Mouse (Mus musculus) MEL (cell line): Measurements from ENCODE around the gene Dffa. TPM values are rescaled to one million over a fixed set of nuclear protein-coding genes. Genes with fewer than 3 reads are reported as not detected.
"Not testable (repeated sequence)": the region's sequence is repeated elsewhere in the genome, so short reads cannot be mapped to it uniquely, and the experiment has no call there.

Experiments
- DNase-seq: peaks from one replicate; pipeline ENCODE4 v3.0.0; 2011; ENCODE audit warnings: low read depth, low spot score
- H3K27ac ChIP-seq: 2 replicates; pipeline ENCODE4 v1.5.1; 2012; ENCODE audit warnings: low read depth, mild to moderate bottlenecking, control low read depth, low read length, moderate library complexity; ENCODE audit not compliant: control insufficient read depth
- H3K27me3 ChIP-seq, 2 experiments: fragments of 150-350 bp in 1 of 2; sonication (generic) in 1 of 2; 2 replicates each; pipeline ENCODE4 v1.6.1; 2012; ENCODE audit warnings: low read length in 2 of 2, mild to moderate bottlenecking in 2 of 2, improper control_type of control experiment in 1 of 2, moderate library complexity in 1 of 2; ENCODE audit not compliant: insufficient read depth in 2 of 2, control insufficient read depth in 1 of 2
- H3K36me3 ChIP-seq, 2 experiments: 2 replicates each; pipeline ENCODE4 v1.6.1; 2012 to 2014; ENCODE audit warnings: low read length in 2 of 2, improper control_type of control experiment in 1 of 2, inconsistent platforms in 1 of 2, mild to moderate bottlenecking in 1 of 2; ENCODE audit not compliant: insufficient read depth in 2 of 2, control insufficient read depth in 1 of 2
- H3K4me1 ChIP-seq, 2 experiments: fragments of 150-350 bp in 1 of 2; sonication (generic) in 1 of 2; 2 replicates each; pipeline ENCODE4 v1.6.1; 2012; ENCODE audit warnings: low read length in 2 of 2, improper control_type of control experiment in 1 of 2, mild to moderate bottlenecking in 1 of 2; ENCODE audit not compliant: insufficient read depth in 2 of 2, control insufficient read depth in 1 of 2
- H3K4me3 ChIP-seq, 2 experiments: fragments of 150-350 bp in 1 of 2; sonication (generic) in 1 of 2; 2 replicates each; pipeline ENCODE4 v1.5.1; 2012; ENCODE audit warnings: low read depth in 2 of 2, low read length in 2 of 2, mild to moderate bottlenecking in 2 of 2, moderate library complexity in 2 of 2, control low read depth in 1 of 2, improper control_type of control experiment in 1 of 2; ENCODE audit not compliant: control insufficient read depth in 1 of 2, insufficient read depth in 1 of 2
- H3K79me2 ChIP-seq: 2 replicates; pipeline ENCODE4 v1.6.1; 2012; ENCODE audit warnings: mild to moderate bottlenecking, low read length, moderate library complexity; ENCODE audit not compliant: control insufficient read depth, poor library complexity, insufficient read depth
- H3K9ac ChIP-seq: 2 replicates; pipeline ENCODE4 v1.6.1; 2012; ENCODE audit warnings: low read depth, mild to moderate bottlenecking, control low read depth, low read length, moderate library complexity; ENCODE audit not compliant: control insufficient read depth, poor library complexity, severe bottlenecking
- H3K9me3 ChIP-seq: fragments of 150-350 bp; sonication (generic); replicated peaks from 2 replicates; pipeline ENCODE4 v1.6.1; 2012; ENCODE audit warnings: mild to moderate bottlenecking, low read length, improper control_type of control experiment, moderate library complexity; ENCODE audit not compliant: insufficient read depth
- BHLHE40 ChIP-seq: IDR thresholded peaks from 2 replicates; pipeline ENCODE4 v1.6.1; 2012; ENCODE audit warnings: low read depth, mild to moderate bottlenecking, inconsistent platforms, low read length, improper control_type of control experiment, borderline replicate concordance
- E2F4 ChIP-seq: IDR thresholded peaks from 2 replicates; pipeline ENCODE4 v1.6.1; 2011; ENCODE audit warnings: low read depth, low read length, improper control_type of control experiment, borderline replicate concordance
- EP300 ChIP-seq, 2 experiments: IDR thresholded peaks; 2 replicates each; pipeline ENCODE4 v1.6.1; 2011; ENCODE audit warnings: improper control_type of control experiment in 2 of 2, low read length in 2 of 2, low read depth in 1 of 2, mild to moderate bottlenecking in 1 of 2
- ETS1 ChIP-seq: IDR thresholded peaks from 2 replicates; pipeline ENCODE4 v1.6.1; 2012; ENCODE audit warnings: low read depth, mild to moderate bottlenecking, inconsistent platforms, low read length, improper control_type of control experiment, moderate library complexity
- GABPA ChIP-seq: IDR thresholded peaks from 2 replicates; pipeline ENCODE4 v1.6.1; 2012; ENCODE audit warnings: low read depth, mild to moderate bottlenecking, inconsistent platforms, low read length, improper control_type of control experiment, moderate library complexity
- HCFC1 ChIP-seq: IDR thresholded peaks from 2 replicates; pipeline ENCODE4 v1.6.1; 2012; ENCODE audit warnings: low read depth, mild to moderate bottlenecking, inconsistent platforms, low read length, improper control_type of control experiment, moderate library complexity
- MAX ChIP-seq: IDR thresholded peaks from 2 replicates; pipeline ENCODE4 v1.6.1; 2011; ENCODE audit warnings: low read length, improper control_type of control experiment
- MXI1 ChIP-seq: IDR thresholded peaks from 2 replicates; pipeline ENCODE4 v1.6.1; 2011; ENCODE audit warnings: mild to moderate bottlenecking, low read depth, low read length, improper control_type of control experiment
- MYC ChIP-seq: IDR thresholded peaks from 2 replicates; pipeline ENCODE4 v1.6.1; 2011; ENCODE audit warnings: low read depth, mild to moderate bottlenecking, low read length, improper control_type of control experiment, moderate library complexity
- NELFE ChIP-seq: IDR thresholded peaks from 2 replicates; pipeline ENCODE4 v1.6.1; 2011; ENCODE audit warnings: low read depth, low read length, improper control_type of control experiment
- POLR2A ChIP-seq, 2 experiments: IDR thresholded peaks; 2 replicates each; pipeline ENCODE4 v1.6.1; 2011 to 2012; ENCODE audit warnings: low read length in 2 of 2, mild to moderate bottlenecking in 2 of 2, control low read depth in 1 of 2, improper control_type of control experiment in 1 of 2, low read depth in 1 of 2, moderate library complexity in 1 of 2; ENCODE audit not compliant: control insufficient read depth in 1 of 2, insufficient read depth in 1 of 2, poor library complexity in 1 of 2
- POLR2AphosphoS2 ChIP-seq: IDR thresholded peaks from 2 replicates; pipeline ENCODE4 v1.6.1; 2011; ENCODE audit warnings: low read length, improper control_type of control experiment
- SIN3A ChIP-seq: IDR thresholded peaks from 2 replicates; pipeline ENCODE4 v1.6.1; 2012; ENCODE audit warnings: low read length, improper control_type of control experiment, inconsistent platforms
- TAL1 ChIP-seq: IDR thresholded peaks from 2 replicates; pipeline ENCODE4 v1.6.1; 2012; ENCODE audit warnings: mild to moderate bottlenecking, inconsistent platforms, low read length, moderate library complexity, mixed read lengths
- TBP ChIP-seq: IDR thresholded peaks from 2 replicates; pipeline ENCODE4 v1.8.0; 2011; ENCODE audit warnings: low read depth, low read length, improper control_type of control experiment
- TCF12 ChIP-seq: IDR thresholded peaks from 2 replicates; pipeline ENCODE4 v1.6.1; 2014; ENCODE audit warnings: low read depth, mild to moderate bottlenecking, inconsistent platforms, low read length, improper control_type of control experiment, moderate library complexity
- USF1 ChIP-seq: IDR thresholded peaks from 2 replicates; pipeline ENCODE4 v1.6.1; 2014; ENCODE audit warnings: low read depth, mild to moderate bottlenecking, inconsistent platforms, low read length, improper control_type of control experiment, moderate library complexity
- USF2 ChIP-seq, 2 experiments: IDR thresholded peaks; 2 replicates each; pipeline ENCODE4 v1.6.1; 2011 to 2012; ENCODE audit warnings: improper control_type of control experiment in 2 of 2, low read length in 2 of 2, borderline replicate concordance in 1 of 2, inconsistent platforms in 1 of 2, low read depth in 1 of 2, mild to moderate bottlenecking in 1 of 2; ENCODE audit not compliant: insufficient read depth in 1 of 2
- polyA plus RNA-seq, 2 experiments: library from polyadenylated mRNA; stranded (reverse) in 1 of 2; unstranded in 1 of 2; fragments of >175 nt in 1 of 2; fragments of >200 nt in 1 of 2; gene quantifications; 2 replicates each; pipeline versions ENCODE4 v1.2.1 to v1.2.4; 2012; ENCODE audit warnings: low replicate concordance in 2 of 2, low read depth in 1 of 2; ENCODE audit not compliant: insufficient read length in 2 of 2, insufficient read depth in 1 of 2, missing spikeins in 1 of 2
- total RNA-seq: library from RNA; depleted of rRNA; stranded (reverse); fragments of 300-350 nt; gene quantifications from 2 replicates; pipeline ENCODE4 v1.2.3, GENCODE M21; 2012

Gene Dffa
- total and polyA plus RNA-seq, 3 experiments: 20.2 to 33.0 TPM; not detected in 1

DNA sequence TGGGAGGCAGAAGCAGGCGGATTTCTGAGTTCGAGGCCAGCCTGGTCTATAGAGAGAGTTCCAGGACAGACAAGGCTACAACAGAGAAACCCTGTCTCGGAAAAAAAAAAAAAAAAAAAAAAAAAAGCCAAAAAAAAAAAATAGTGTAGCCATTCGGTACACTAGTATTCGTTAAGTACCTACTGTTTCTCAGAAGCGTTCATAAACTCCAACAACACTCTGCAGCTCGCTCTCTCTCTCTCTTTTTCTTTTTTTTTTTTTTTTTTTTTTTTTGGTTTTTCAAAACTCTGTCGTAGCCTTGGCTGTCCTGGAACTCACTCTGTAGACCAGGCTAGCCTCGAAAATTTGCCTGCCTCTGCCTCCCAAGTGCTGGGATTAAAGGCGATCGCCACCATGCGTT lies 3.5 kb upstream of the Dffa start:
- Histone ChIP-seq H3K36me3 (peaks cover 0 to 16% of the 10 kb centered on the region in 2 experiments; a peak in 2 of 4 replicates), H3K79me2 (peaks cover 23% of the 10 kb centered on the region), H3K4me1 (peaks cover 6 to 22% of the 10 kb centered on the region in 2 experiments)
- not testable (repeated sequence) for H3K27ac ChIP-seq, H3K9ac ChIP-seq, H3K4me3 ChIP-seq, H3K27me3 ChIP-seq, H3K9me3 ChIP-seq, DNase-seq

DNA sequence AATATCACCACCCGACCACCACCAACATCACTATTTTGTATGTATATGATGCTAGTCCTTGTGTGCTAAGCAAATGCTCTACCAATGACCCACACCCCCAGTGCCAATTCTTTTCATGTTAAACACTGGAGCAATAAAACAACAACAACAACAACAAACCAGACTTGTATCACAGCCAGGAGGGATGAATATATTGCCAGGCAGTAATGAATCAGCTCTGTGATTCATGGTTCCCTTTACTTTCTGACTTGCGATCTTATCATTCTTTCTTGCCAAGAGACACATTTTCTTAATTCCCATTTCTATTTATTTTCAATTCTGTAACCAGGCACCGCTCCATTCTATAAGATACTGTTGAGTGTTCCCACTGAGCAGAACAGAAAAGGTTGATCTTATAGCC lies 2.5 kb upstream of the Dffa start:
- no peak for DNase-seq
- no peak overlapping the region for H3K4me3 ChIP-seq
- H3K27me3 ChIP-seq: no peaks in the 10 kb centered on the region
- H3K36me3 ChIP-seq: peaks cover 0 to 16% of the 10 kb centered on the region in 2 experiments; a peak in 2 of 4 replicates
- TF ChIP-seq EP300 (IDR thresholded peaks at IDR 0.05; ENCODE audit: low read depth in 1 of 2, low read length in 2 of 2) (0 out of 4 replicates have a peak, but pooled peaks of 1 of the 2 experiments have one; percentile 5), GABPA (no peak), POLR2A (IDR thresholded peaks at IDR 0.05; ENCODE audit: control insufficient read depth in 1 of 2, insufficient read depth in 1 of 2, low read depth in 1 of 2, low read length in 2 of 2, poor library complexity in 1 of 2) (no peak)
- no peak overlapping the region for H3K27ac ChIP-seq
- H3K9me3 ChIP-seq: no peaks in the 10 kb centered on the region
- H3K9ac ChIP-seq: no peak overlapping the region
- peaks cover 6 to 18% of the 10 kb centered on the region in 2 experiments for H3K4me1 ChIP-seq
- H3K79me2 ChIP-seq: peaks cover 17% of the 10 kb centered on the region

DNA sequence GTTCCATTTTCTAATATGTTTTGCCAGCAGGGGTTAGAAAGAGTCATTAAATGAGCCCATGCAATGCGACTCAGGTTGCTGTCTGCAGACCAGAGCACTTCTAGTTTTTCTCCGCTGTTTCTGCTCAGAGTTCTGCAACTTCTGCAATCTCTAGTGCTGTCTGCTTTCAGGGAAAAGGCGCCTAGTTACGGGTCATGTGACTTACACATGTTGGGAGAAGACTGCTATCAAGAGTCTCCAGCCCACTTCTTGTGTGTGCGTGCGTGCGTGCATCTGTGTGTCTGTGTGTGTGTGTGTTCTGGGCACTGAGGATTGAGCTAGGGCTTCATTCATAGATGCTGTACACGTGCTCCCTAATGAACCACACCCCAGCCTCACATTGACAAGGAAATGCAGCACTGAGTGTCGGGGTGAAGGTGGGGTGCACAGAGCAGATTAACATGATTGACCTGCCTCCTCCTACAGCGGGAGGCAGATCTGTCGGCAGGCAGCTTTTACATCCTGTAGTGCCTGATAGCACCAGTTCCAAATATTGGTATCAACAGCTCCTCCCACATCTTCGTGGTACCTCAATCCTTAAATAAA lies 16.1 kb downstream of the Dffa start:
- not testable (repeated sequence) for H3K36me3 ChIP-seq, H3K79me2 ChIP-seq, H3K9me3 ChIP-seq, H3K4me1 ChIP-seq, H3K27me3 ChIP-seq
- Histone ChIP-seq H3K9ac (peak overlapping the region; percentile 49), H3K27ac (peak overlapping the region; percentile 66), H3K4me3 (peak overlapping the region; percentile 23 to 24; a peak in 3 of 4 replicates)
- DNase-seq: peak; percentile 89
- TF ChIP-seq USF1 (peak; percentile 91), TBP (peak; percentile 71), POLR2A (IDR thresholded peaks at IDR 0.05; ENCODE audit: control insufficient read depth in 1 of 2, insufficient read depth in 1 of 2, low read depth in 1 of 2, low read length in 2 of 2, poor library complexity in 1 of 2) (peak in 1 of 2 experiments; percentile 35; a peak in 1 of 4 replicates), TCF12 (peak; percentile 40; the same call in 1 of the 2 replicates), EP300 (IDR thresholded peaks at IDR 0.05; ENCODE audit: low read depth in 1 of 2, low read length in 2 of 2) (peak; percentile 11 to 25; a peak in 1 of 4 replicates), POLR2AphosphoS2 (peak; percentile 35; the same call in 1 of the 2 replicates), ETS1 (peak; percentile 53), MXI1 (peak; percentile 92), TAL1 (peak; percentile 49), MAX (peak; percentile 91), SIN3A (peak; percentile 93), MYC (peak; percentile 85; the same call in 1 of the 2 replicates), NELFE (0 out of 2 replicates have a peak, but pooled peaks have one; percentile 17), USF2 (IDR thresholded peaks at IDR 0.05; ENCODE audit: borderline replicate concordance in 1 of 2, insufficient read depth in 1 of 2, low read depth in 1 of 2, low read length in 2 of 2) (peak; percentile 48 to 67; a peak in 2 of 4 replicates), E2F4 (peak; percentile 39; the same call in 1 of the 2 replicates), HCFC1 (peak; percentile 71), BHLHE40 (peak; percentile 46)
